Mouse (Mus musculus) cerebellum, postnatal 25 days (tissue): ENCODE data around the gene Gpr142.

Source experiments
- DNase-seq, 2 experiments: peaks; one replicate each; pipeline ENCODE4 v3.0.0; 2021; ENCODE audit warnings: mixed read lengths in 2 of 2

Gene Gpr142

GRCm38 (mm10) chr11:114798624-114799023, at the start of gene Gpr142:
TSS of gene Gpr142 (plus strand) at chr11:114798924.
- DNase-seq = no peak

- peak; percentile 57 to 75 for DNase-seq
These were observed 33.6 kb upstream of the Gpr142 start, which contains the start of gene Kif19a for GRCm38 (mm10) chr11:114764820-114765818. TSS of gene Kif19a (plus strand) at chr11:114765388.

- DNase-seq = no peak
These were observed 28.8 kb upstream of the Gpr142 start for GRCm38 (mm10) chr11:114769911-114770310.

GRCm38 (mm10) chr11:114771896-114772295, 26.8 kb upstream of the Gpr142 start:
- no peak for DNase-seq

GRCm38 (mm10) chr11:114780076-114780475, 18.6 kb upstream of the Gpr142 start:
- no peak for DNase-seq

- DNase-seq = no peak
These were observed 12.8 kb upstream of the Gpr142 start for GRCm38 (mm10) chr11:114785892-114786291.

GRCm38 (mm10) chr11:114786326-114786725, 12.4 kb upstream of the Gpr142 start:
- peak in 1 of 2 experiments; percentile 52 for DNase-seq

- DNase-seq = no peak
These were observed 11.1 kb upstream of the Gpr142 start for GRCm38 (mm10) chr11:114787611-114788010.

GRCm38 (mm10) chr11:114789061-114789714, 9.5 kb upstream of the Gpr142 start:
- peak; percentile 94 to 95 for DNase-seq

- DNase-seq = no peak
These were observed 9.0 kb upstream of the Gpr142 start for GRCm38 (mm10) chr11:114789716-114790115.

- peak in 1 of 2 experiments; percentile 22 for DNase-seq
These were observed 8.6 kb upstream of the Gpr142 start for GRCm38 (mm10) chr11:114790171-114790570.

- peak in 1 of 2 experiments; percentile 36 for DNase-seq
These were observed 7.9 kb upstream of the Gpr142 start for GRCm38 (mm10) chr11:114790841-114791240.

- peak in 1 of 2 experiments; percentile 65 for DNase-seq
These were observed 7.3 kb upstream of the Gpr142 start for GRCm38 (mm10) chr11:114791351-114791889.

GRCm38 (mm10) chr11:114791891-114792411, 6.8 kb upstream of the Gpr142 start:
- DNase-seq = peak; percentile 79 to 84

- DNase-seq = no peak
These were observed 5.7 kb upstream of the Gpr142 start for GRCm38 (mm10) chr11:114792931-114793494.

GRCm38 (mm10) chr11:114793868-114794545, 4.7 kb upstream of the Gpr142 start:
- peak; percentile 64 to 67 for DNase-seq

- DNase-seq = no peak
These were observed 4.0 kb upstream of the Gpr142 start for GRCm38 (mm10) chr11:114794691-114795090.

GRCm38 (mm10) chr11:114795231-114795746, 3.4 kb upstream of the Gpr142 start:
- peak; percentile 93 to 95 for DNase-seq

- DNase-seq = peak in 1 of 2 experiments; percentile 59
These were observed 2.8 kb upstream of the Gpr142 start, which contains the start of gene Btbd17 for GRCm38 (mm10) chr11:114795848-114796322. TSS of gene Btbd17 (minus strand) at chr11:114795945.

GRCm38 (mm10) chr11:114797176-114797575, 1.5 kb upstream of the Gpr142 start:
- DNase-seq = peak in 1 of 2 experiments; percentile 30

GRCm38 (mm10) chr11:114797981-114798380, 743 bp upstream of the Gpr142 start:
- DNase-seq = no peak
